Mouse (Mus musculus) adrenal gland, adult (tissue): ENCODE results near the gene Gli2.
A peak's percentile ranks its signal among the peaks of the same experiment; 100 is the strongest.

ENCODE experiments used
- DNase-seq, 2 experiments: peaks; one replicate each; pipeline ENCODE4 v3.0.0; 2022 to 2023; ENCODE audit warnings: low spot score in 1 of 2; ENCODE audit not compliant: inconsistent age in 2 of 2

The Gli2 gene

DNA sequence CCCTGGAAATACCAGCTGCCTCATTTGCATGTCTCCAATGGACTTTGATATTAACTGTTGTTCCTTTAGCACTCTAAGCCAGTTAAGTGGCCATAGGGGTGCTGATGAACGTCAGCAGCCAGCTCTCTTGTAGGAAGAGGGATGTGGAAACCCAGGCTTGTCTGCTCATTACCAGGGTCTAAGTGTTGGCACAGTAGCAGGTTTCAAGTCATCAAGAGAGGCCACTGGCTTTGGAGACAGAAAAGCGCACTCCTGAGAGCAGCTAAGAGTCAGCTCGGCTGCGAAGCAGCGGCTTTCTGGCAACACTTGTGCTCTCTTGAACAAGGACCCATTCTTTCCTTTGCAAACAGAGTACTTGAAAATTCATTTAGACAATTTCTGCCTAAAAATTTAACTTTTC is 148.1 kb downstream of the Gli2 start:
- DNase-seq: no peak

DNA sequence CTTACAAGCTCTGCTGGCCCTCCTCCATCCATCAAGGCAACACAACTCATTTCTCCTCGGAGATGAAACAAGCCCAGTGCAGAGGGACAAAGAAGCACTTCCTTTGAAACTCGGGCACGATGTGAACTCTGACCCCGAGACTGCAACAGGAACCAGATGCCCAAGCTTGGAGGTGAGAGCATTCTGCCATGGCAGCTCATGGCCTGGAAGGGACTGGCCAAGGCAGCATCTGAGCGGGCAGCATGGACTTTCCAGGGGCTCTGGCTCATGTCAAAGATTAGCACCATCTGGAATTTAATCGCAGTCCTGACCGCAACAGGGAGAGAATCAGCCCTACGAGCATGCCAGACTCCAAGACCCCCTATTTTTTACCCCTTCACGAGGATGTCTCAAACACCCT is 148.5 kb downstream of the Gli2 start:
- no peak for DNase-seq

GRCm38 (mm10) chr1:118904431-118904830 is 149.0 kb downstream of the Gli2 start:
- DNase-seq: no peak

GRCm38 (mm10) chr1:118903742-118904141 is 149.7 kb downstream of the Gli2 start:
- no peak for DNase-seq

DNA sequence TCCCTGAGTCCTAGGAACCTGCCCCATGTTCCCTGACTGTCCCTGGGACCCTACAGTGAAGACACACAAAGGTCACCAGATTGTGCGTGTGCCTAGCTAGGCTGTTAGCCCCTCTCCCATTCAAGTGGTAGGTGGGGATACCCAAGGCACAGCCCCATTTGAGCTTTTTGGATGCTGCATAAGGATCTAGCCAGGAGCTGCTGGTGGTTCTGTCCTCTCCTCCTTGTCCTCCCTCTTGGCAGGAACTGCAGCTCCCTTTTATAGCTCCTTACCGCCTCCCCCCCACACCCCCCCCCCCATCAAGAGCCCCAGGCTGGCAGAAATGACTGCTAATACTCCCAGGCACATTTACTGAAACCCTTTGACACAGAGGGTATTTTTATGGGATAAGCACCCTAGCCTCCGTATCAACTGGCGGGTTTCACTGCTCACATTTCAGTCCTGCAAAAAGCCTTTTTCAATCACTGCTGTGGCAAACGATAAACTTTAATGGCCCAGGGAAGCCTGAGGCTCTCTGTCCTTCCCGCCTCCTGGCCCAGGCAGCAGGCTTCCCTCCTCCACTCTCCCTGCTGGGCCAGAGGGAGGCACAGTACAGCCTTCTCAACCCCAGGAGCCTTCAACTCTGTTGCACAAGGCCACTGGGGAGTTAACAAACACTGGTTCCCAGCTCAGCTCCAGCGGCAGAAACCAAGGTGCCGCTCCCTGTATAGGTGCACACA is 151.4 kb downstream of the Gli2 start:
- DNase-seq: peak in 1 of 2 experiments; percentile 35

- DNase-seq: no peak
Observed at GRCm38 (mm10) chr1:118898351-118898750, 155.1 kb downstream of the Gli2 start.

GRCm38 (mm10) chr1:118895026-118895762 is 158.2 kb downstream of the Gli2 start:
- no peak for DNase-seq

GRCm38 (mm10) chr1:118891395-118891794 is 162.0 kb downstream of the Gli2 start:
- peak in 1 of 2 experiments; percentile 23 for DNase-seq

- DNase-seq: no peak
Observed at GRCm38 (mm10) chr1:118890125-118890875, 163.1 kb downstream of the Gli2 start.

GRCm38 (mm10) chr1:118880781-118881247 is 172.6 kb downstream of the Gli2 start:
- no peak for DNase-seq

- DNase-seq: no peak
Observed at GRCm38 (mm10) chr1:118878291-118878690, 175.1 kb downstream of the Gli2 start.

DNA sequence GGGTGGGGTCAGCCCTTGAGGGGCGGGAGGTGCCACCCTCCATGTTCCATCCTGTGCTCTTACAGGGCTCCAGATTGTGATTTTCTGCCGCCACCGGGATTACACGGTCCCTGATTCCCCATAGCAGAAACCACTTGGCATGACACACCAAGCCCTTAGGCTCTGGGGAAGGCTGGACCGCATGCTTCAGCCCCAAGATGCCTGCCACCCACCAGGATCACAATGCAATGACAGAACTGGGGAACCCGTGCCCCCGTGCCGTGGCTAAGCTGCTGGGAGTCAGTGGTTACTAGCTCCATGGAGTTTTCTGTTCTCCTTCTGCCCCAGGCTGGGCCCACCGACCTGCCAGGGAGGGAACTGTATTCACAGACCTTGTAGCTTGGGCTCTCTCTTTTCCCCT is 178.2 kb downstream of the Gli2 start:
- no peak for DNase-seq

DNA sequence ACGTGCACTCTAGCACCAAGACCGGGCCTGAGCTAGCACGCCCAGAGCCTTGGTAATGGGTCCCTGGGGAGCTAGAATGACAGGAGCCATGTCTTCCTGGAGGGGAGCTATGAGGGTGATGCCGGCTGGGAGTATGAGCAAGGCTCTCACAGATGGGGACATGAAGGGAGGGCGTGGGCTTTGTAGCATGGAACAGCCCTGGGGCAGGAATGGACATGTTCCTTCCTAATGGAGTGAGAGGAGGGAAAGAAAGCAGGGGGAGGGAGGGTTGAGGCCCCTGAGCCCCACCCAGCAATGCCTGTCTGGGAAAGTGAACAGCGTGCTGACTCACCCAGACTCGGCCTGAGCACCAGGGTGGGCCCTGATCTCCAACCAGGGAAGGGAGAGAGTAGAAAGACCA is 179.9 kb downstream of the Gli2 start:
- DNase-seq: no peak

DNA sequence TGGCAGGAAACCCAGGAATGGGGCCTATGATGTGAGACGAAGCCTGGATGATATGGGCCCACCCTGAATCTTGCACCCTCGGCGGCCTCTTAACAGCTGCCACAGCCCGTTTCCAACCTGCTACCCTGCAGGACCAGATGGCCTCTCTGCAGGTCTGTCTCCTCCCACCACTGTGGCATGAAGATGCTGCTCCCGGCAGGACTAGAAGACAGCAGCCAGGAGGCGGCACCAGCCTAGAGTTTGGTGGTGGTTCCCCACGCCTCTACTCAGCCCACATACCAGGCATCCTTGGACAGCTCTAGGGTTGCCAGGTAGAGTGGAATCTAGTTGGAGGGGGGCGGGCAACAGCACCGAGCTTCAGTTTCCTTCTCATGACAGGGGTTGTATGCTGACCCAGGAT is 188.7 kb downstream of the Gli2 start:
- DNase-seq: no peak

DNA sequence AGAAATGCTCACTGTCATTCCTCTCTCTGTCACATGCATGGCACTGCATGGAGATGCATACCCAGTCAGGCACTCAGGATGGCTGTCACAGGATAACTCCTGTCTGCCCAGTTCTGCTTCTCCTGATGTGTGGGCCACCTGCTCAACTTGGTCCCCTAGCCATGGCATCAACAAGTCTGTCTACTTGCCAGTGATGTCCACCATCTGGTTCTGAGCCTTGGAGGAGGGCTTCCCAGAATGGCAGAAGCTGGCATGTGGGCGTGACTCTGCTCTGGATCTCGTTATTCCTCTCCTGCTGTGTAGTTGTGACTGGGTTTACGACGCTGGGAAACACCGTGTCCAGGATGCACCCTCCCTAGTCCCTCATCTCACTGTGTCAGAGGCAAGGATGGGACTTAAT is 189.4 kb downstream of the Gli2 start:
- no peak for DNase-seq

DNA sequence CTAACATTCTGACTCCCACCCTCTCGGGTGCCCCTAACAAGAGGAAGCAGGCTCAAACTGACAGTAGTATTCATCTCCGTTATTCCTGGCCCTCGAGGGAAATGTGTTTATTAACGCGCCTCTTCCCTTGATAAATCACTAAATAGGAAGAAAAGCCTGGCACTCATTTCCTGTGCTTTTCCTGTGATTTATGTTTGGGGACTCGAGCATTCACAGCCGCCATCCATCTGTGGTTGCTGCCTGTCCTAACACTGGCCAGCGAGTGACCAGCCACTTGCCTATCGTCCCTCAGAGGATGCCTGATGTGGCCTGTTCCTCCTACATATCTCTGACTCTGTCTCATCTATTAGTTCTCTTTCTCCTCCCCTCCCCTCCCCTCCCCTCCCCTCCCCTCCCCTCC is 195.3 kb downstream of the Gli2 start:
- DNase-seq: no peak

- DNase-seq: no peak
Observed at GRCm38 (mm10) chr1:118830658-118831057, 222.8 kb downstream of the Gli2 start.

DNA sequence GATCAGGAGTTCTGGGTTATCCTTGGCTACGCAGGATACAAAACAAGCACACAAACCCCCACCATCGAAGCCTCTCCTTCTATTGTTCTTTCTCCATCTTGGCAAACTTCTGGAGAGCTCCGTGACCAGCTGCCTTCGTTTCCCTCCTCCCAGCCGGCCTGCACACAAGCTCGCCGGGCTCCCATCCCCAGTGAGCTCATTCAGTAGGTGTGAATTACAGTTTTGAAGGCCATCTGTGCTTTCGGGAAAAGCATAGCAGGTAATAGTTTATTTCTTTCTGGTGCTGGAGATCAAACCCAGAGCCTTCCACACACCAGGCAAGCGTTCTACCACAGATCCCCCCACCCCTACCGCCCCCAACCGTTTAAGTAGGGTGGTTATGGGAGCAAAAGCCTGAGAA is 226.8 kb downstream of the Gli2 start:
- DNase-seq: no peak

DNA sequence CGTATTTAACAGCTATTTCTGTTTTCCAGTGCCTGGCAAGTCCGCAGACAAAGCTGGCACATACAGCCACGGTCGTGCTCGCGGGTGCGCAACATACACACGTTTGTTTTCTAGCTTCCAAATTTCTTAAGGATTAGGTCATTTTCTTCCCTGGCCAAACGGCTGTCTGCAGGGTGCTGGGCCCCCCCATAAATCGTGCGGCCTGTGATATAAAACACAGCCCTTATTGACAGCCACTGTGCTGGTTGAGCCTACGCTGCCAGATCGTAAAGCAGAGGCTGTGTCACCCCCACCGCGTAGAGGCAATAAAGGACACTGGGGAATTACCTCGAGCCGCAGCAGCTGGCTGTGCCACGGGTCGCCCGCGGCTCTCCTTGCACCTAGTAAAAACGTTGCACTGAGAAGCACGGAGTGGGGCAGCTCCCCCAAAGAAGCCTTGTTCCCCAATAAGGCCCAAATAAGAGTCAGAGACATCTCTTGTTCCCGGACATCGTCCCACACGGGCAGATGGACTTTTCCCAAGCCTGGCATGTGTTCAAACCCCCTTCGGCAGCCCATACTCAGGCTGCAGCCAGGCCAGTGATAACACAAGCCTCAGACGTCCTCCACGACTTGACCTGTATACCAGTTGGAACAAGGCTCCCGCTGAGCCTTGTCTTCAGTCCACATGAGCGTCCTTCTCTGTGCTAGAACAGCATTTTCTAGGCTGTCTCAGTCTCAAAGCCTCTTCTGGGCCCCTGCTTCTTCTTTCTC is 227.8 kb downstream of the Gli2 start:
- peak in 1 of 2 experiments; percentile 44 for DNase-seq

- DNase-seq: no peak
Observed at GRCm38 (mm10) chr1:118825035-118825434, 228.4 kb downstream of the Gli2 start.

DNA sequence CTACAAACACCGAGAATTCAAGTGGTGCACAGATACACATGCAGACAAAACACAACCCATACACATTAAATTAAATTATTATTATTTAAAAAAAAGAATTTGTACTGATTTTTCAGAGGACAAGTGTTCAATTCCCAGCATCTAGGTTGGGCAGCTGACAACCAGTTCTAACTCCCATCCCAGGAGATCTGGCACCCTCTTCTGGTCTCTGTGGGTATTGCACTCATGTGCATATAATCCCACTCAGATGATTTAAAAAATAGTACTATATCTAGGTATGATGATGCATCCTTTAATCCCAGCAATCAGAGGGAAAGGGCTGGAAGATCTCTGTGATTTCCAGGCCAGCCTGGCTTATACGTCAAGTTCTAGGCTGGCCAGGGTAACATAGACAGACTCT is 231.2 kb downstream of the Gli2 start:
- DNase-seq: no peak
